Mouse (Mus musculus) kidney, adult 2 months (tissue): Measurements from ENCODE around the gene Dlgap4.

ENCODE experiments used
- CTCF ChIP-seq: fragments of 200-500 bp; conservative IDR thresholded peaks from 2 replicates; pipeline ENCODE4 v1.5.1; 2011; ENCODE audit warnings: low read depth, mild to moderate bottlenecking, control low read depth, low read length, moderate library complexity, mixed read lengths; ENCODE audit not compliant: insufficient read depth, insufficient read length
- POLR2A ChIP-seq: fragments of 200-500 bp; IDR thresholded peaks from one replicate; pipeline ENCODE4 v1.6.1; 2011; ENCODE audit warnings: low read depth, low read length, control low read depth

DNA sequence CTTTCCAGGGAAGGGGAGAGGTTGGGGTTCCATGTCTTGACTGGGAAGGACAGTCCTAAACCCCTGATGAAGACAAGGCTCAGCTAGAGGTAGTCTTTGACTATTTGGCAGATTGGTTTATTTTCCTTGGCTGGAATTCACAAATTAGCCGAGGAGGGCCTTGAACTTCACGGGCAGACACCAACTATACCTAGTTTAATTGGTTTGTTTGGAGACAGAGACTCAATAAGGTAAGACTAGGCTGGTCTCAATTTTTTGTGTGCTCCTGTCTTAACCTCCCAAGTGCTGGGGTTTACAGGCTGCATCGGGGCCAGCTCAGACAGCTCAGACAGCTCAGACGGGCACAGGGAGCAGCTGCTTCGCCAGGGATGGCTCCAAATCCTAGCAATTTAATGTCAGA, 33.0 kb upstream of the Dlgap4 start:
- TF ChIP-seq CTCF (no peak), POLR2A (no peak)
